Mouse (Mus musculus) large intestine, adult 2 months (tissue): ENCODE data around the gene Gm44790. TPM values are rescaled to one million over a fixed set of nuclear protein-coding genes. Genes with fewer than 3 reads are reported as not detected.
"Not testable (repeated sequence)": the region's sequence is repeated elsewhere in the genome, so short reads cannot be mapped to it uniquely, and the experiment has no call there.

ENCODE experiments used
- DNase-seq: peaks from one replicate; pipeline ENCODE4 v3.0.0-alpha.2; 2012; ENCODE audit warnings: low read depth, low spot score
- WGBS: fragments of 180-500 bp; shearing (Covaris S2); methylation state at CpG from one replicate; pipeline ENCODE4 v1.1.7; 2018; 5-methylcytosine and 5-hydroxymethylcytosine counted together
- polyA plus RNA-seq: library from polyadenylated mRNA; depleted of rRNA; stranded (reverse); fragments of >200 nt; gene quantifications from 2 replicates; pipeline ENCODE4 v1.2.3, GENCODE M21; 2012; rRNA removed

Gene Gm44790
- polyA plus RNA-seq, result 3.2 and 6.3 TPM in 2 replicates

DNA sequence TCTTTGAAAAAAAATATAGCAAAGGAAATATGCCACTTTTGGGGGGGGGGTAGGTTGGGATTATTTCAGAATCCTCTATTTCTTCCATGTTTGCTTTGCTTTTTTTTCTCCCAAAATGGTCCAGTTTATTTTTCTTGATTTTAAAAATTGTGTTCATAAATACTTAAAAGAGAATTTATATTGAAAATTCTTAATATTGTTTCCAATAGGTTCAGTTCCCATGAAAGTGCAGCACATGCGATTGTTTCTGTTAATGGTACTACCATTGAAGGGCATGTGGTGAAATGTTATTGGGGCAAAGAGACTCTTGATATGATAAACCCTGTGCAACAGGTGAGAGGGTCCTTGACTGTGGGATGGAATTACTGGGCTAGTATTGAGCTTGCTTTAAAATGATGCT lies at the start of gene Gm44790:
Gm44790 (plus strand) TSS at position 301 of the 400 bp plus-strand sequence.
- DNase-seq, result no peak
- WGBS, result 98% methylated on average over 1 of the region's 1 CpGs

DNA sequence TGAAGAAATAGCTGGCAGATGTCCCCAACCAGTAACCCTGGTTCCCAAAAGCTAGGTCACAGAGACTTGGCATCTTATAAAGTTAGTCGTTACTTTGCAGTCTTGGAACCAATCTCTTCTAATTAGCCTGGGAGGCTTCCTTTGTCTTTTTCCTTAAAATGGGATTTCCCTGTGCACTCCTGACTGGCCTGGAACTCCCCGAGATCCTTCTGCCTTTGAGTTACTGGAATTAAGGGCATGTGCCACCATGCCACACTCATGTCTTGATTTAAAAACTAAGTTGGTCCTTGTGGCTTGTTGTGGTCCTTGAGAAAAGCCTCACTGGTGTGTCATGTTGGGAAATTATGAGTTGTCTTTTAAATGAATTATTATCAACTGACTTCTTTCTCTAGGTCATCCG lies 48.1 kb upstream of the Gm44790 start:
- WGBS, result 82% methylated on average over 3 of the region's 3 CpGs
- no peak for DNase-seq

DNA sequence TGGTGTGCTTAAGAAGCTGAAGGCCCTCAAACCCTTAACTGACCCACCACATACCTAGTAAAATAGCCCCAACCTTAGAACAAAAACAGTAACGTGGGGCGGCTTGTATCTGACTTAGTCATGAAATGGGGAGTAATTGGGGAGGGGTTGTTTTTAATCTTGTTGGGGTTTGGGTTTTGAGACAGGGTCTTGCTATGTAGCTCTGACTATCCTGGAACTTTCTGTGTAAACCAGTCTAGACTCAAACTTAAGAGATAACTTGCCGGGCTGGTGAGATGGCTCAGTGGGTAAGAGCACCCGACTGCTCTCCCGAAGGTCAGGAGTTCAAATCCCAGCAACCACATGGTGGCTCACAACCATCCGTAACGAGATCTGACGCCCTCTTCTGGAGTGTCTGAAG lies 46.3 kb upstream of the Gm44790 start:
- DNase-seq, result not testable (repeated sequence)
- WGBS, result 71% methylated on average over 8 of the region's 8 CpGs

DNA sequence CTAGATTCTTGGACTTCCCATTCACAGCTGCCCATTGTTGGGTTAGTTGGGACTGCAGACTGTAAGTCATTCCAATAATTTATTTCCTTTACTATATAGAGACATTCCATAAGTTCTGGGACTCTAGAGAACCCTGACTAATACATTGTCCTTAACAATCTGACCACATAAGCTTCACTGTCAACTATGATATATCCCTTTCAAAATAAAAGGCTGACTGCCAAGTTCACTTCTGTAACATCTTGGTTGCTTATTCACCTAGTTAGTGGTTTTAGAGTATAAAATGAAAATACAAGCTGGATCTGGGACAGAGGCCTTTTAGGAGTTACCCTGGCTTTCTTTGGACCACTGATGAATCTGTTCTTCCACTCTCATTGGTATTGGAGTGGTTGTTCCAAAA lies 43.9 kb upstream of the Gm44790 start:
- no peak for DNase-seq

DNA sequence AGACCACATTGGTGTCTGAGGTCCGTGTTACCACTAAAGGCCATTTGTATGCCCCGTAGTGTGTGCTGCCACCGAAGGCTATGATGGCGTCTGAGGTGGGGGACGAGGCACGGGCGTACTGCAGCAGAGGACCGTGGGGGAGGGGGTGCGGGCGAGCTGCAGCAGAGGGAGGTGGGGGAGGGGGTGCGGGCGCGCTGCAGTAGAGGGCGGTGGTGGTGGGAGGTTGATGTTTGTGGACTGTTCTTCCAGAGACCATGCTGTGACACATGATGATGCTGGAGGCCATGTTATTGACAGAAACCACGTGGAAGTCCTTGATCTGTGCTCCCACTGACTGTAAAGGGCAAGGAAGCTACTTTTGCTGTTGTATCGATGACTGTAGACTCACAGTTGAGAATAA lies 43.1 kb upstream of the Gm44790 start:
- no peak for DNase-seq
- 58% methylated on average over 16 of the region's 16 CpGs for WGBS

DNA sequence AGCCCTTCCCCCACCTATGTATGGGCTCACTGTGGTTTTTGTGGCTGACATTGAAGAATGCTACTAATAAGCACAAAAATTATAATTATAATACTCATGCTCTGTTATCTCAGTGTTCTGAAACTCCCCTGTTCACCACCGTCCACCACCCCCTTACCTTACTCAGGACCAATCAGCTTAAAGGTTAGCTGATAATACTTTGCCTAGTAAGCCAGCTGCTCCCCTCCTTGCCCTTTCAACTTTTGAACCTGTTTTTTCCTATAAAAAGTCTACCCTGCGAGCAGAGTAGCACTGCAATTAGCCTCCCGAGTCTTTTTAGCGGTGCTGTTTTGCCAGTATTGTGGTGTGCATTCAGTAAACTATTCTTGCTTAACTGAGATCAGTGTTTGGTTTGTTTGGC lies 41.8 kb upstream of the Gm44790 start:
- WGBS, result 59% methylated on average over 4 of the region's 4 CpGs

DNA sequence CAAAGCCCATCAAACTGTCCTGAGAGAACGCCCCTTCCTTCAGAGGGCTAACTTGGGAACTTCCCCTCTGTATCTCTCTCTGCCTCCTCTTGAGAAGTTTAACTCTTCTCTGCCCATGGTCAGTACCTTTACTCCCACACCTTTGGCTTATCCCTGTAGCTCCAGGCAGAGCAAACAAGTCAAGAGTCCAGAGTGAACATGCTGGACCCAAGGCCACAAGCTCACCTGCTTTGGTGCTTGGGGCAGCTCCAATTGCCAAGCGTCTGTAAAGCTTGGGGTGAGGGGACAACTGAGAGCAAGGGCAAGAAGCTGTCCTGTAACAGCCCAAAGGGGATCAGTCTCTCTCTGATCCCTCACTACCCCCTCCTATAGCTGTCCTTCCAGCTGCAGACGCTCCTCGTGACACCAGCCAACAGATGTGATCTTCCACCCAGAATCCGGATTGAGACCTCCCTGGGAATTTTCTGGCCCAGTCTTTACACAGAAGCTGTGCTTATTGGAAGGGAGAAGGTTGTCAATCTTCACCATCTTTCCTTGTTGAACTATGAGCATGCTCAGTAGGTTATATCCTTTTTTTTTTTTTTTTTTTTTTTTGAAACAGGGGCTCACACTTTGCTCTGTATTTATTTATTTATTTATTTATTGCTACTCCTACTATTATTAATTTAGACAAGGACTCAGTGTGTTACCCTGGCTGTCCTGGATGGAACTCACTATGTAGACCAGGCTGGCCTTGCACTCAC lies 40.9 kb upstream of the Gm44790 start:
- WGBS, result 86% methylated on average over 5 of the region's 5 CpGs
- no peak for DNase-seq

More for the DNA sequence above, 41.8 kb upstream of the Gm44790 start:
- no peak for DNase-seq

DNA sequence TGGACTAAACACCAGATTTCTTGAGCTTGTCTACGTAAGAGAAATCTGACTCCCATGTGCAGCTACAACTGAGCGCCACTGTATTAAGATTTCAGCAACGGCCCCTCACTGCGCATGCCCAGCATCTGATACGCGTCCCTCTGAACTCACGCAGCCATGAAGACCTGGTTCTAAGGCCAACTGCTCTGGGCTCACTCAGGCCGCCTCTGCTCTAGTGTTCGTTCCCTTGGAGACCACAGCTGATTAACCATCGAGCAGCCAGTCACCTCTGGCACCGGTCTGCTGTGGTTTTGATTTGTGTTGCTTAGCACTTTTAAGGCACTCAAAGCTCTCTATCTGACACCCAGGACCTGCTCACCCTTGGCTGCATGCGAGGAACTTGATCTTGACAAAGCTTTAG lies 39.1 kb upstream of the Gm44790 start:
- DNase-seq, result no peak
- 90% methylated on average over 12 of the region's 12 CpGs for WGBS

DNA sequence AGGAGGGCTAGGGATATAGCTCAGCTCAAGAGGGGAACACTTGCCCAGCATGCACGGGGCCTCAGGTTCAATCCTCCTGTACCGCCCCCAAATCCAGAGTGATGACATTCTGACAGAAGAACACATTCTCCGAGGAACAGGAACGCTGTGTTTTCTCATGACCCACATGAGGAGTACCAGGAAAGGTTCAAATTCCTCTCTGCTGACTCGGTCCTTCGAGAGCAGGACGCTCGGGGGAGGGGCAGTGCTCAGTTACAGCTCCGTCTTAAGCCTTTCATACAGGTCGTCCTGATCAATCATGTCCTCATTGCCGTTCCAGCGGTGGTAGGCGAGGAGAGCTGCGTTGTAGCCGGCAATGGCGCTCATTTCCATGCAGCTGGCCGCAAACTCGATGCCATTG lies 38.0 kb upstream of the Gm44790 start:
- DNase-seq, result no peak
- WGBS, result 83% methylated on average over 18 of the region's 18 CpGs

DNA sequence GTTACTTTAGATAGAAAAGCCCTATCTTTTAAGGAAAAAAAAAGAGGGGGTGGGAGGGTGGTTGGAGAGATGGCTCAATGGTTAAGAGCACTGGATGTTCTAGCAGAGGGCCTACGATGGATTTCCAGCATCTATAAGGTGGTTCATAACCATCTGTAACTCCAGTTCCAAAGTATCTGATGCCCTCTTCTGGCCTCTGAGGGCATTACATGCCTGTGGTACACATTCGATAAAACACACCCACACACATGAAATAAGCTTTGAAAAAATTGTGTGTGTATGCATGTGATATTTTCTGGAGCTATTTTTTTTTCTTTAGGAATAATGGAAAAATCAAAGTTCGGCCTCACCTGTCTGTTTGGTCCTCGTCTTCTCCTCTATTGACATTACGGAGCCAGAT lies 35.1 kb upstream of the Gm44790 start:
- DNase-seq, result no peak
- WGBS, result 91% methylated on average over 5 of the region's 5 CpGs

DNA sequence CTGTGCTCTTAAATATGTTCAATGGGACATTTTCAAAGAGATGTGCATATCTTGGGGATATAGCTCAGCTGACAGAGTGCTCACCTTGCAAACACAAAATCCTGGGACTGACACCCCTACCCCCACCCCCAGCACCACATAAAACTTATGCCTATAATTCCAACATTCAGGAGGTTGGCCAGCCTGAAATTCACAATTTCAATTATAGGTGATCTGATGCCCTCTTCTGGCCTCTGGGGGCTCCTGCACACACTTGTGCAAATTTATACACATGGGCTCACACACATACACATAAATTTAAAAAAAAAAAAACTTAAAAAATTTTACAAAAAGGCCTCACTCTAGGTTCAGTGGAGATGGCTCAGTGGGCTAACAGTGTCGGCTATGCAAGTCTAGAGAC lies 33.3 kb upstream of the Gm44790 start:
- 96% methylated on average over 1 of the region's 1 CpGs for WGBS
- DNase-seq, result no peak

DNA sequence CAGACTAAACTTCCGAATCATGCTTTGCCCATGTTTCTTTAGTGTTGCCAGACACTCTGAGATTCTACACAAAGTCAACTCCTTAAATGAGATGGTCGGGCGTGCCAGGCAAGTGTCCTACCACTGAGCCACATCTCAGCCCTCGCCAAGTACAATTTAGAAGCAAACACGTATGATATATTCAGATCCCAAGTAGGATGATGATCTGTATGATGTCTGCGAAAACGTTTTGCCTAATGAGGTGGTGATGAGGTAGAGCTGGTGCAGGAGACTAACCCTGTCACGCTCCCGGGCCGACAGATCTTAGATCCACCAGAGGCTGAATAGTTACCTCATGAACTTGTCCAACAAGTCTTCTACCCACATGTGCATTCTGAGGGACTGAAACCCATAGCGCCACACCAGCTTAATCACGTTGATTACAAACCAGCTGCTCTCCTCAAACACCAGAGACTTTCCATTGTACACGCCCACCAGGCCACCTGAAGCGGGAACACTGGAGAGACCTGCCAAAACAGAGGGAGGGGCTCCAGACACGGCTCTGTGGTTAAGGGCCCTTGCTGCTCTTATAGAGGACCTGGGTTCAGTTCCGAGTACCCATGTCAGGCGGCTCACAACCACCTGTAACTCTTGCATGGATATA lies 32.3 kb upstream of the Gm44790 start:
- WGBS, result 82% methylated on average over 17 of the region's 17 CpGs
- DNase-seq, result no peak

DNA sequence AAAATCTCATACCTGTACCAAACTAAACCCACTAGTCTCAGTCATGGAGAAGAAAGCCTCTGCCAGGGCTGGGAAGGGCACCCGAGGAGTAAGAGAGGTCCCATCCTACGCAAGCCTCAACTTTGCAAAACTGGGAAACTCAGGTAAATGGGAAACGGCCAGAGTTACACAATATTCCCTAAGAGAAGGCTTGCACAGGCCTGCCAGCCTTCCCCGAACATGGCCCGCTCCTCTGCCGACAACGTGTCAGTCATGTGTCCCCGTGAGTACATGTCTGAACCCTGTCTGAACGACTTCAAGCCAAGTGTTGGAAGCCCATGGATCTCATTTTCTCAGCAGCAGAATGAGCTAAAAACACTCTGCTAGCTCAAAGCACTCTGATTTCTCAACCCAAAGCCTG lies 31.4 kb upstream of the Gm44790 start:
- no peak for DNase-seq
- WGBS, result 92% methylated on average over 9 of the region's 9 CpGs

DNA sequence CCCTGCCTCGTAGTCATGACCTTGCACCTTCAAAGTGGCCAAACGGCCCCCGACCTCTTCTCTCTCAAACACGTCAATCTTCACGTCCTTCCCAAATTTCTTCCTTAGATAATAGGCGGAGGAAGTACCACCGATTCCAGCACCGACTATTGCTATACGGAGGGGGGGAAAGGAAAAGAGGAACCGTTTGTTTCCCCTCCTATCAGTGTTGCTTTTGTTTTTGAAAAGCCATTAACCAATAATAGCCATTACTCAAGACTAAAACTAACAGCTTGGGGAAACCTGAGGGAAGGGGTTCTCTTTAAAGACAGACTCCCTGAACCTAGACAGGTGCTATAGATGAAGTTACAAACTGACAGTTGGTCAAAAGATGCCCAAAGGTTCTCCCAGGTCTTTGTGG lies 30.5 kb upstream of the Gm44790 start:
- no peak for DNase-seq
- WGBS, result 27% methylated on average over 10 of the region's 10 CpGs

DNA sequence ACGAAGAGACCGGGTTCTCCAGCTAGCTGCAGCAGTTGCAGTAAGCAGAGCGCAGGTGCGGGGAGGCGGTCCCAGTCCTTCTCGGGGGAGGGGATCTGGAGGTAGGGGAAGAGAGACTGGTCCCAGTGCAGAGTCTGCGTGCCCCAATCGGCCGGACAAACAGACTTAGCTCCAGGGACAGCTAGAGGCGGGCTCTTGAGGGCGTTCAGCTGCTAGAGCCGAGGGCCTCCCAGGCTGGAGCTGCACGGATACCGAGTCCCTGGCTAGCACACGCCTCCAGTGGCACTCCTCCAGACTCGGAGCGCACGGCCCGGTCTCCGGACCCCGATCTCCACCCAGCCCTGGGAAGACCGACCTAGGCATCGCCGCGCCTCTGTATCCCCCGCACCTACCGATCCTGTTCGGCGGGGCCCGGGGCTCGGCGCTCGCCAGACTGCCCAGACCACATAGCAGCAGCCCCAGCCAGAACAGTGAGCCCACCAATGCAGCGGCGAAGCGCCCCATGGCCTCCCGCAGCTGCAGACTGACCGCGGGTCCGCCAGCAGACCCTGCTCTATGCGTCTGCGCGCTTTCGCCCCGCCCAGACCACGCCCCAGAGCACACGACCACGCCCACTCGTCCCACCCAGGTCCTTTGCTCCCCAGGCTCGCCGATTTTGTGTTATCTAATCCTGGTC lies 29.7 kb upstream of the Gm44790 start, which contains the start of gene Pcyox1:
Pcyox1 (minus strand) TSS at position 574 of the 676 bp plus-strand sequence.
- WGBS, result under 1% methylated on average over 51 of the region's 51 CpGs
- DNase-seq, result no peak

DNA sequence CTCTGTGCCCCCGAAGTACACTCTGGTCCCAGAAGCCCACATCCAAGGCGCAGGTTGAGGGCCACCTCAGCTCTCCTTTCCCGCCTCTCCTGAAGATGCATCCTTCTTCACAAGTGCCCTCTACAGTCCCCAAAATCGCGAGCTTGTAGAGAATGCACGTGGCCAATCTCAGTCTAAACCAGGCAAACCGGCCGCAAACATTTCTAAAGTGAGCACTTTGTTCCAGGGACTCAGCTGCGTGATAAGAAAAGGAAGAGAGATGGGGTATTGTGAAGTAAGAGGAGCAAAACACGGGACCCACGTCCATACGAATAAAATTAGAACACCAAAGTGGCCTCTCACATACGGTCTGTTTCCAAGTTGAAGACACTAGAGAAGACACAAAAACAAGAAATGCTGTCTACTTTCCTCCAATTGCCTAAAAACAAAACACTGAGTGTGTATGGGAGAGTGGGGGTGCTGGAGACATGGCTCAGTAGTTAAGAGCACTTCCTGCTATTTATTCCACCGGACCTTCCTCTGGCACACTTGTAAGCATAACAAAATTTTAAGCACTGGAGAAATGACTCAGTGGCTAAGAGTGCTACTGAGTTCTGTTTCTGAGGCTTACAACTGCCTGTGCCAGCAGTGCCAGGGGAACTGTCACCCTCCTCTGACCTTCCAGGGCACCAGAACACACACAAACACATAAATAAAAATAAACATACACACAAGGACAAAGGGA lies 29.0 kb upstream of the Gm44790 start:
- no peak for DNase-seq
- under 1% methylated on average over 14 of the region's 14 CpGs for WGBS

DNA sequence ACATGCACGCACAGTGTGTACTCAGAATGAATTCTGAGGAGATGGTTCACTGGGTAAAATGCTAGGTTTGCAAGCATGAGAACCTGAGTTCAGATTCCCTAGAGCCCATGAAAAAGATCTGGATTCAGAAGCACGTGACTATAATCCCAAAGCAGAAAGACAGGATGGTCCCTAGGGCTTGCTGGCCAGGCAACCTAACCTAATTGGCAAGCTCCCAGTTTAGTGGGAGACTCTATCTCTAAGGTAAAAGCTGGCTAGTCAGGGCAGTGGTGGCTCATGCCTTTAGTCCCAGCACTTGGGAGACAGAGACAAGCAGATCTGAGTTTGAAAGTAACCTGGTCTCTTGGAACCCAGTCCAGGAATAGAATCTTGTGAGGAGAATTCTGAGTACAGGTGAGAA lies 27.5 kb upstream of the Gm44790 start:
- no peak for DNase-seq
- WGBS, result 81% methylated on average over 2 of the region's 2 CpGs

DNA sequence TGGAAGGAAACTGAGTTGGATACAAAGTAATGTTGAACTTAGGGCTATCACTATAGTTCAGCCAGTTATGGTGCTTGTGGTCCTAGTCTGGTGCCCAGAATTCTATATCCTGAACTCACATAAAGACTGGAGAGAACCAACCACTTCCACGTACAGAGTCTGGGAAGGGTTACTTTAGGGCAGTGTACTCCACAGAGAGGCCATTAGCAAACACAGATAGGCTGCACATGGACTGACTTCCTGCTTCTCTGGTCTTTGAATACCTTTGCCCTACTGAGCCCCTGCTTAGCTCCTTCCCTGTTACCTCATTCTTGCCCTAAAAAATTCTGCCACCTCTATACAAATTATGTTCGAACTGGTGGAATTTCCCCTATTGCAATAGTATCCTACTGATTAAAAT lies 26.5 kb upstream of the Gm44790 start:
- WGBS, result 38% methylated on average over 2 of the region's 2 CpGs
- DNase-seq, result no peak

DNA sequence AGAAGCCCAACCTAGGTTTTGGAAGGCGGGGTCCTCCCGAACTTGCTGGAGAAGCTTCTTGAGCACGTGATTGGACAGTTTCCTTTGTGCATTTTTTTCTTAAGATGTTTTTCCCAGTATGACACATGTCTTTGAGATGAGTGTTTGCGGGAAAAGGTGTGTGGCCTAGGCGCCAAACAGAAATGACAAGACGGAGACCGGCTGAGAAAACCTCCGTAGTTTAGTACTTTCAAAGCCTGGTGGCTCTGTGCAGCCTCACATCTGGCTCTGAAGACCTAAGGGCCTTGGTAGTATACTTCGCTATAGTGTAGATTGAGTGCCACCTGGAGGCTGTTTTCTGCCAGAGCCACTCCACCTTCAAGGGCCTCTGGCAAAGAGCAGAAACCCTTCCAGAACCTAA lies 25.5 kb upstream of the Gm44790 start:
- DNase-seq, result no peak
- WGBS, result 4% methylated on average over 9 of the region's 9 CpGs
